Mouse (Mus musculus) kidney, adult 9 months (tissue): ENCODE measurements around the gene Ndufab1.
A peak's percentile ranks its signal among the peaks of the same experiment; 100 is the strongest.

ENCODE experiments used
- DNase-seq: peaks from one replicate; pipeline ENCODE4 v3.0.0; 2022

Gene Ndufab1

GRCm38 (mm10) chr7:122101747-122102244, at the start of gene Ndufab1:
Gene Ndufab1 (minus strand): TSS chr7:122101886.
- DNase-seq = peak; percentile 88

- DNase-seq = peak; percentile 72
Measured at GRCm38 (mm10) chr7:122140991-122141390, 39.3 kb upstream of the Ndufab1 start.

- no peak for DNase-seq
Measured at GRCm38 (mm10) chr7:122138190-122138589, 36.5 kb upstream of the Ndufab1 start.

- peak; percentile 78 for DNase-seq
Measured at GRCm38 (mm10) chr7:122137071-122137470, 35.4 kb upstream of the Ndufab1 start.

- DNase-seq = peak; percentile 61
Measured at GRCm38 (mm10) chr7:122135070-122135469, 33.4 kb upstream of the Ndufab1 start.

GRCm38 (mm10) chr7:122133338-122133625, 31.6 kb upstream of the Ndufab1 start:
- DNase-seq = no peak

- DNase-seq = peak; percentile 98
Measured at GRCm38 (mm10) chr7:122132497-122133337, 31.0 kb upstream of the Ndufab1 start, which contains the start of the genes Palb2 and Dctn5. Gene Palb2 (minus strand): TSS chr7:122132985. Gene Dctn5 (plus strand): TSS chr7:122133041.

GRCm38 (mm10) chr7:122131834-122132233, 30.1 kb upstream of the Ndufab1 start:
- DNase-seq = no peak

- DNase-seq = peak; percentile 75
Measured at GRCm38 (mm10) chr7:122126946-122127345, 25.3 kb upstream of the Ndufab1 start.

GRCm38 (mm10) chr7:122125636-122126035, 23.9 kb upstream of the Ndufab1 start:
- no peak for DNase-seq

- DNase-seq = no peak
Measured at GRCm38 (mm10) chr7:122123518-122123917, 21.8 kb upstream of the Ndufab1 start.

GRCm38 (mm10) chr7:122108206-122108605, 6.5 kb upstream of the Ndufab1 start:
- DNase-seq = peak; percentile 56

- DNase-seq = peak; percentile 37
Measured at GRCm38 (mm10) chr7:122101014-122101746, 506 bp downstream of the Ndufab1 start.

GRCm38 (mm10) chr7:122099222-122099621, 2.5 kb downstream of the Ndufab1 start:
- DNase-seq = peak; percentile 71

- DNase-seq = no peak
Measured at GRCm38 (mm10) chr7:122098009-122098408, 3.7 kb downstream of the Ndufab1 start.

GRCm38 (mm10) chr7:122094564-122095330, 6.9 kb downstream of the Ndufab1 start:
- peak; percentile 19 for DNase-seq

- DNase-seq = no peak
Measured at GRCm38 (mm10) chr7:122087195-122087982, 14.3 kb downstream of the Ndufab1 start.

- no peak for DNase-seq
Measured at GRCm38 (mm10) chr7:122081071-122081470, 20.6 kb downstream of the Ndufab1 start.

- DNase-seq = peak; percentile 59
Measured at GRCm38 (mm10) chr7:122079798-122080554, 21.7 kb downstream of the Ndufab1 start.

GRCm38 (mm10) chr7:122074374-122074773, 27.3 kb downstream of the Ndufab1 start:
- DNase-seq = no peak
